In the genomic region with DNA sequence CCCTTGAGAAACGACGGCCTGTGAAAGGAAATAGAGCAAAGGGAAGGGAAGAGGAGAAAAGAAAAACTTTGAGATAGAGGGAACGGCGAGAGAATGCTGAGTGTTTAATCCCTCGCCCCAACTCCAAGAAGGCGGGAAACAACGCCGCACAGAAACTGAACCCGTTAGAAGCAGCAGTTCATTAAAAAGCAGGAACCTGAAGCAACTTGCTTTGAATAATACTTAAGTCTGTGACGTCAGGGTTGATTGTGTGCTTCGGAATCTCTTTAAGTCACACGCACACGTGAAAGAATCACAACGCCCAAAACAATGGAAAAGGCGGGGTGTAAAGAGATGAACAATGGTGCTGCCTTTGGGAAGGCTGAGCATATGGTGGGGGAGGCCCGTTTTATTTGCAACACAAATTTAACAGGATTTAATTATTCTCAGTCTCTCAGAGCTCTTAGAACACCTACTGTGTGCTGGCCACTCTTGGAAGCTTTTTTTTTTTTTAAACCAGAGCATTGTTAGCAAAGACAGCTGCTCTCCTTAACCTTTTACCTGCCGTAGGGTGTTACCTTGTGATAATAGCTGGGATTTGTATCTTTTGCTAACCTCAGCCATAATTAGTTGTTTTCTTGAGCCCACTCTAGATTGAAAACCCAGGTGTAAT, we compare ENCODE assay signal across 8 mouse cellular contexts. TPM values are rescaled to one million over a fixed set of nuclear protein-coding genes. Genes with fewer than 3 reads are reported as not detected.
DNase-seq lines count a peak whose midpoint lies in the region; ATAC-seq and TF ChIP-seq lines count a peak whose summit lies in the region.

A gene (minus strand): TSS at position 213 of the 652 bp plus-strand sequence.

- no peaks in the 10 kb centered on the region for H3K27me3 ChIP-seq in embryonic facial prominence, embryonic 10.5 days (replicated peaks; ENCODE audit: low read depth, poor library complexity, severe bottlenecking)
- no peaks in the 10 kb centered on the region for H3K27me3 ChIP-seq in heart, embryonic 14.5 days (ENCODE audit: control insufficient read depth, insufficient read depth, low read length)
- no peaks in the 10 kb centered on the region for H3K27me3 ChIP-seq in midbrain, embryonic 10.5 days (ENCODE audit: low read depth, poor library complexity, severe bottlenecking)

- H3K9ac ChIP-seq in ES-E14 (ENCODE audit: insufficient read depth, low read depth, low read length, poor library complexity, severe bottlenecking), result peak within 1 kb of the TSS; percentile 97
- peak within 1 kb of the TSS; percentile 84 for H3K9ac ChIP-seq in heart, embryonic 14.5 days (ENCODE audit: low read length)

- peaks cover 5 to 14% of the 10 kb centered on the region in 2 experiments for H3K4me1 ChIP-seq in ES-E14 (ENCODE audit: control insufficient read depth in 2 of 2, insufficient read depth in 2 of 2, low read length in 2 of 2, poor library complexity in 1 of 2)
- H3K4me1 ChIP-seq in embryonic facial prominence, embryonic 10.5 days, result peaks cover 42% of the 10 kb centered on the region
- peaks cover 2 to 29% of the 10 kb centered on the region in 2 experiments; a peak in 3 of 4 replicates for H3K4me1 ChIP-seq in heart, embryonic 14.5 days (ENCODE audit: control insufficient read depth in 2 of 2, insufficient read depth in 2 of 2, low read length in 2 of 2)
- peaks cover 43% of the 10 kb centered on the region for H3K4me1 ChIP-seq in midbrain, embryonic 10.5 days

- peak within 1 kb of the TSS; percentile 92 for H3K4me2 ChIP-seq in heart, embryonic 14.5 days (ENCODE audit: low read length)

- 1% methylated on average over 17 of the region's 17 CpGs for WGBS in embryonic facial prominence, embryonic 10.5 days
- WGBS in heart, embryonic 14.5 days, result 2% methylated on average over 17 of the region's 17 CpGs
- under 1% methylated on average over 17 of the region's 17 CpGs for WGBS in midbrain, embryonic 10.5 days

- peak within 1 kb of the TSS; percentile 100 for H3K27ac ChIP-seq in ES-E14 (ENCODE audit: insufficient read depth, low read depth, low read length, poor library complexity, severe bottlenecking)
- peak within 1 kb of the TSS; percentile 96 for H3K27ac ChIP-seq in embryonic facial prominence, embryonic 10.5 days (replicated peaks)
- peak within 1 kb of the TSS; percentile 91 to 94 for H3K27ac ChIP-seq in heart, embryonic 14.5 days (replicated peaks in 1 of 2; ENCODE audit: control insufficient read depth in 1 of 2, insufficient read depth in 1 of 2, low read depth in 2 of 2, low read length in 2 of 2)
- peak within 1 kb of the TSS; percentile 96 for H3K27ac ChIP-seq in midbrain, embryonic 10.5 days (replicated peaks)

- peak within 1 kb of the TSS; percentile 77 to 96 for H3K4me3 ChIP-seq in ES-E14 (ENCODE audit: insufficient read depth in 1 of 2, low read depth in 1 of 2, low read length in 2 of 2, poor library complexity in 1 of 2, severe bottlenecking in 1 of 2)
- H3K4me3 ChIP-seq in embryonic facial prominence, embryonic 10.5 days, result peak within 1 kb of the TSS; percentile 81
- peak within 1 kb of the TSS; percentile 83 to 91 for H3K4me3 ChIP-seq in heart, embryonic 14.5 days (ENCODE audit: control insufficient read depth in 1 of 2, insufficient read depth in 1 of 2, low read depth in 1 of 2, low read length in 2 of 2)
- H3K4me3 ChIP-seq in midbrain, embryonic 10.5 days, result peak within 1 kb of the TSS; percentile 80

- no peaks in the 10 kb centered on the region for H3K9me3 ChIP-seq in ES-E14 (ENCODE audit: control insufficient read depth, insufficient read depth, low read depth, low read length)
- no peaks in the 10 kb centered on the region for H3K9me3 ChIP-seq in embryonic facial prominence, embryonic 10.5 days
- no peaks in the 10 kb centered on the region for H3K9me3 ChIP-seq in heart, embryonic 14.5 days (ENCODE audit: control insufficient read depth, low read length)
- H3K9me3 ChIP-seq in midbrain, embryonic 10.5 days (replicated peaks), result no peaks in the 10 kb centered on the region

- no peak for DNase-seq in frontal cortex, postnatal 10 days (ENCODE audit: low spot score in 2 of 2)
- peak; percentile 95 for DNase-seq in ES-E14 (ENCODE audit: low read depth, low spot score)
- no peak for DNase-seq in embryonic facial prominence, embryonic 10.5 days (ENCODE audit: low spot score)
- DNase-seq in left cerebral cortex, adult 8-10 months (ENCODE audit: low spot score in 2 of 2), result peak; percentile 11 to 18
- DNase-seq in midbrain, embryonic 10.5 days (ENCODE audit: low spot score), result no peak
- no peak for DNase-seq in thymus, postnatal 14 days

- in situ Hi-C loops in ES-E14 (cut with MboI; ENCODE audit: low sequenced_read_pairs in 2 of 2, unreplicated experiment in 2 of 2), result loop anchor here in 1 of 2 experiments (25.0 kb wide), 1 partner anchor 397 kb away; no protein-coding TSS in a partner anchor

- ATAC-seq in frontal cortex, adult (ENCODE audit: low TSS enrichment), result peak; percentile 5
- no peak for ATAC-seq in heart, embryonic 14.5 days (ENCODE audit: insufficient number of reproducible peaks, insufficient read depth, low FRiP score, low read depth)

- H3K36me3 ChIP-seq in ES-E14 (ENCODE audit: control insufficient read depth, insufficient read depth, low read length, poor library complexity, severe bottlenecking), result peaks cover 8% of the 10 kb centered on the region
- peaks cover 12% of the 10 kb centered on the region for H3K36me3 ChIP-seq in embryonic facial prominence, embryonic 10.5 days (replicated peaks)
- peaks cover 9% of the 10 kb centered on the region for H3K36me3 ChIP-seq in heart, embryonic 14.5 days (ENCODE audit: control insufficient read depth, insufficient read depth, low read length)
- peaks cover 12% of the 10 kb centered on the region for H3K36me3 ChIP-seq in midbrain, embryonic 10.5 days

TF ChIP-seq in ES-E14, 5 proteins besides CTCF, POLR2A, EP300 and RAD21:
- TF ChIP-seq CHD2 (IDR thresholded peaks at IDR 0.05; ENCODE audit: low read depth, low read length), result 0 out of 2 replicates have a peak, but pooled peaks have one; percentile 30
- TF ChIP-seq HCFC1 (IDR thresholded peaks at IDR 0.05; ENCODE audit: borderline replicate concordance, insufficient read depth, low read length), result 0 out of 2 replicates have a peak, but pooled peaks have one; percentile 12
- peak; percentile 99 for TF ChIP-seq ZNF384 (IDR thresholded peaks at IDR 0.05; ENCODE audit: low read depth, low read length)
- 0 out of 2 replicates have a peak, but pooled peaks have one; percentile 20 for TF ChIP-seq MAFK (IDR thresholded peaks at IDR 0.05; ENCODE audit: insufficient read depth, low read depth, low read length)
- no peak for TF ChIP-seq ZC3H11A (IDR thresholded peaks at IDR 0.05; ENCODE audit: borderline replicate concordance, low read depth, low read length)
TF ChIP-seq in ES-E14: peak in this region for 4.

RNA-seq across cellular contexts. Expression of the gene that starts here (rescaled TPM):
- total RNA-seq in ES-E14 (2012; rRNA removed), result 169 and 238 TPM in 2 replicates
- polyA plus RNA-seq in embryonic facial prominence, embryonic 10.5 days (2016; fragmentation: Nextera tagmentation; extraction: Ambion mirVana), result 28.9 and 29.5 TPM in 2 replicates
- 11.6 and 13.2 TPM in 2 replicates for polyA plus RNA-seq in heart, embryonic 14.5 days (2014; fragmentation: Nextera tagmentation; extraction: Ambion mirVana)
- 10 to 100 TPM; 52.8 to 60.3 (median 57.5) TPM for total RNA-seq in left cerebral cortex, adult 8-10 months (2022)
- 26.6 and 29.3 TPM in 2 replicates for polyA plus RNA-seq in midbrain, embryonic 10.5 days (2016; fragmentation: Nextera tagmentation; extraction: Ambion mirVana)

Comparison
In these comparisons a context has a peak if more than half of its experiments do, and no peak if none do; other contexts are left out.
1. DNase-seq: peak in ES-E14 (single experiment) and left cerebral cortex, adult 8-10 months (2 of 2); none in frontal cortex, postnatal 10 days (0 of 2), embryonic facial prominence, embryonic 10.5 days (single experiment), midbrain, embryonic 10.5 days (single experiment) and thymus, postnatal 14 days (single experiment).
2. Peak in every context shown above with its lines, with median percentiles within 50 percentile points of each other: H3K27ac ChIP-seq and H3K4me3 ChIP-seq.